20 mouse cellular contexts compared by ENCODE assay signal in genomic region chr10:19962746-19963145, GRCm38 (mm10). TPM values are rescaled to one million over a fixed set of nuclear protein-coding genes. Genes with fewer than 3 reads are reported as not detected.
DNase-seq lines count a peak whose midpoint lies in the region; ATAC-seq and TF ChIP-seq lines count a peak whose summit lies in the region.
"Had no signal": no experiment of that assay in that cellular context is flagged by ENCODE, and none has a peak within 500 bp of the region (broad histone marks: within the 10 kb centered on the region; RNA-seq: fewer than 3 reads in every experiment).

No protein-coding gene starts in this region.

- H3K36me3 ChIP-seq in heart, embryonic 12.5 days = no peaks in the 10 kb centered on the region
- H3K36me3 ChIP-seq: embryonic facial prominence, embryonic 12.5 days; forebrain, embryonic 12.5 days; heart, embryonic 13.5 days; hindbrain, embryonic 15.5 days had no signal

- H3K27ac ChIP-seq in gastrocnemius, adult 2 months = peak overlapping the region; percentile 24; the same call in 1 of the 2 replicates
- no peak overlapping the region for H3K27ac ChIP-seq in heart, embryonic 12.5 days (ENCODE audit: poor library complexity, severe bottlenecking)
- H3K27ac ChIP-seq: embryonic facial prominence, embryonic 12.5 days; forebrain, embryonic 12.5 days; heart, embryonic 13.5 days; hindbrain, embryonic 15.5 days had no signal

- H3K4me2 ChIP-seq in heart, embryonic 12.5 days = no peak overlapping the region
- H3K4me2 ChIP-seq: embryonic facial prominence, embryonic 12.5 days; forebrain, embryonic 12.5 days; heart, embryonic 13.5 days; hindbrain, embryonic 15.5 days had no signal

- WGBS in heart, embryonic 12.5 days = 61% methylated on average over 4 of the region's 4 CpGs

- no peak overlapping the region for H3K4me3 ChIP-seq in gastrocnemius, adult 2 months
- no peak overlapping the region for H3K4me3 ChIP-seq in heart, embryonic 12.5 days
- H3K4me3 ChIP-seq: embryonic facial prominence, embryonic 12.5 days; forebrain, embryonic 12.5 days; heart, embryonic 13.5 days; hindbrain, embryonic 15.5 days had no signal

- H3K27me3 ChIP-seq in heart, embryonic 12.5 days (replicated peaks) = no peaks in the 10 kb centered on the region
- H3K27me3 ChIP-seq: embryonic facial prominence, embryonic 12.5 days; forebrain, embryonic 12.5 days; heart, embryonic 13.5 days; hindbrain, embryonic 15.5 days had no signal

- H3K4me1 ChIP-seq in heart, embryonic 12.5 days (replicated peaks) = peaks cover 16% of the 10 kb centered on the region
- H3K4me1 ChIP-seq: forebrain, embryonic 12.5 days; hindbrain, embryonic 15.5 days had no signal

- H3K9me3 ChIP-seq in heart, embryonic 12.5 days (replicated peaks) = no peaks in the 10 kb centered on the region
- H3K9me3 ChIP-seq: embryonic facial prominence, embryonic 12.5 days; forebrain, embryonic 12.5 days; heart, embryonic 13.5 days; hindbrain, embryonic 15.5 days had no signal

- no peak for TF ChIP-seq CTCF in gastrocnemius, adult 2 months (IDR thresholded peaks at IDR 0.05)

- peak; percentile 83 for ATAC-seq in CD4-positive, CD25-positive, alpha-beta regulatory T cell, adult 4 months
- no peak for ATAC-seq in heart, embryonic 12.5 days (ENCODE audit: insufficient number of reproducible peaks, low FRiP score)
- ATAC-seq: forebrain, embryonic 16.5 days had no signal

- intact Hi-C loops in gastrocnemius, adult 2 months (cut with DNase I) = no loop called here

- H3K9ac ChIP-seq in heart, embryonic 12.5 days = no peak overlapping the region
- H3K9ac ChIP-seq: embryonic facial prominence, embryonic 12.5 days; forebrain, embryonic 12.5 days; heart, embryonic 13.5 days; hindbrain, embryonic 15.5 days had no signal

- DNase-seq in gastrocnemius, adult 2 months = no peak
- no peak for DNase-seq in gastrocnemius, postnatal 4 days (ENCODE audit: low spot score in 2 of 2)
- peak; percentile 73 for DNase-seq in T-cell, adult 2 months (ENCODE audit: low spot score)
- peak; percentile 71 for DNase-seq in naive thymus-derived CD4-positive, alpha-beta T cell, adult 2 months (ENCODE audit: low read depth)
- DNase-seq in right cerebral cortex, postnatal 14 days = no peak
- DNase-seq in ovary, postnatal 10 days (ENCODE audit: low spot score) = no peak
- DNase-seq: adrenal gland, postnatal 36 days; cerebellum, adult 8-10 months; cerebellum, postnatal 14 days; embryo, embryonic 11 days; gastrocnemius, postnatal 14 days; heart, postnatal 36 days; kidney, adult 11 months had no signal

RNA-seq across cellular contexts. Expression of gene Map3k5, which starts 28.5 kb away (rescaled TPM):
- 10 to 100 TPM in 1 of 2 experiments, 1 to 10 TPM in 1; 8.6 to 15.2 TPM for total RNA-seq in gastrocnemius, adult 2 months (2021)
- 1 to 10 TPM; 4.9 to 9.5 TPM for total RNA-seq in gastrocnemius, postnatal 4 days (2021)
- polyA plus RNA-seq in CD4-positive, CD25-positive, alpha-beta regulatory T cell, adult 4 months (2017; shearing (Covaris generic)) = 10 to 100 TPM; 13.6 to 14.5 TPM
- 4.4 and 4.8 TPM in 2 replicates for polyA plus RNA-seq in heart, embryonic 12.5 days (2016; fragmentation: Nextera tagmentation; extraction: Ambion mirVana)

RNA-seq across cellular contexts. Expression of gene Pex7, which starts 55.3 kb away (rescaled TPM):
- total RNA-seq in gastrocnemius, adult 2 months (2021) = 10 to 100 TPM; 16.1 to 23.8 TPM
- 10 to 100 TPM; 11.5 to 12.1 TPM for total RNA-seq in gastrocnemius, postnatal 4 days (2021)
- 1 to 10 TPM; 3.0 to 5.1 TPM for polyA plus RNA-seq in CD4-positive, CD25-positive, alpha-beta regulatory T cell, adult 4 months (2017; shearing (Covaris generic))
- polyA plus RNA-seq in heart, embryonic 12.5 days (2016; fragmentation: Nextera tagmentation; extraction: Ambion mirVana) = 35.4 and 36.4 TPM in 2 replicates

Comparison
In these comparisons a context has a peak if more than half of its experiments do, and no peak if none do; other contexts are left out.
1. DNase-seq: peak in T-cell, adult 2 months (single experiment) and naive thymus-derived CD4-positive, alpha-beta T cell, adult 2 months (single experiment); none in gastrocnemius, adult 2 months (single experiment), gastrocnemius, postnatal 4 days (0 of 2), right cerebral cortex, postnatal 14 days (single experiment) and ovary, postnatal 10 days (single experiment).